Mouse (Mus musculus): ENCODE results near the gene Atp8a2. TPM values are rescaled to one million over a fixed set of nuclear protein-coding genes. Genes with fewer than 3 reads are reported as not detected.
"Not testable (repeated sequence)": the region's sequence is repeated elsewhere in the genome, so short reads cannot be mapped to it uniquely, and the experiment has no call there.

The Atp8a2 gene
- polyA plus RNA-seq, 1 experiment from 2014 or later = 47.2 TPM

GRCm38 (mm10) chr14:59960961-59961360 lies 236.0 kb downstream of the Atp8a2 start:
- Histone ChIP-seq H3K9ac (replicated peaks; ENCODE audit: low read depth, low read length) (no peak overlapping the region), H3K36me3 (ENCODE audit: control insufficient read depth, insufficient read depth) (no peaks in the 10 kb centered on the region), H3K27me3 (replicated peaks; ENCODE audit: control insufficient read depth, insufficient read depth, low read length) (0 out of 2 replicates have a peak, but pooled peaks cover under 1% of the 10 kb centered on the region), H3K9me3 (ENCODE audit: control insufficient read depth, low read length) (no peaks in the 10 kb centered on the region), H3K4me3 (replicated peaks; ENCODE audit: low read length) (no peak overlapping the region), H3K27ac (ENCODE audit: low read length) (no peak overlapping the region), H3K4me1 (replicated peaks; ENCODE audit: control insufficient read depth, insufficient read depth, low read length) (peaks cover 13% of the 10 kb centered on the region), H3K4me2 (ENCODE audit: low read length) (no peak overlapping the region)
- 21% methylated on average over 9 of the region's 9 CpGs for WGBS
- ATAC-seq = no peak

DNA sequence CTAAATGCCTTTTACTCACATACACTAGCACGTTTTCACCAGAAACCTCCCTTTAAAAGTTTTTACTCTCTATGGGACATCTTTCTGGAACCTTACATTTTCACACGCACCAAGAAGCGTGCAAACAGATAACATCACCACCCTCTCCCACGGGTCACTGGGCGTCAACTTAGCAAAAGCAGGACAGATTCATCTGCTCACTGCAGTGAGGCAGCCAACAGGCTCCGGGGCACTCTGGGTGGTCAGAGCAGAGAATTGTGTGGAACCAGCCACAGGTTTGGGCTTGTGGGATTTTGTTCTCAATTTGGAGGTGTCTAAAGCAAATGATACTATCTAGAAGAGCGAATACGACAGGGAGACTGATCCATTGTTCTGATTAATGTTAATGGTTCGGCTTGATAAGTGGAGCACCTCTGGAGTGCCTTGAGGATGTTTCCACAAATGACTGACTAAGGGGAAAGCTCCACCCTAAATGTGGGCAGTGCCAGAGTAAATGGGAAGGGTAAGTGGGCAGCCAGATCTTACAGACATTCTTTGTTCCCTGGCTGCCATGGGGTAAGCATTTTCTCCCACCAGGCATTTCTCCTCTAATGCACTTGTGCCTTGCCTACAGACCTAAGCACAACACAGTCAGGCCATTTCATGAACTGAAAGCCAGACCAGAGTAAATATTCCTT lies 236.6 kb downstream of the Atp8a2 start:
- Histone ChIP-seq H3K9me3 (ENCODE audit: control insufficient read depth, low read length) (no peaks in the 10 kb centered on the region), H3K36me3 (ENCODE audit: control insufficient read depth, insufficient read depth) (no peaks in the 10 kb centered on the region), H3K4me1 (replicated peaks; ENCODE audit: control insufficient read depth, insufficient read depth, low read length) (peaks cover 13% of the 10 kb centered on the region), H3K27ac (ENCODE audit: low read length) (no peak overlapping the region), H3K4me3 (replicated peaks; ENCODE audit: low read length) (no peak overlapping the region), H3K4me2 (ENCODE audit: low read length) (no peak overlapping the region), H3K9ac (replicated peaks; ENCODE audit: low read depth, low read length) (no peak overlapping the region), H3K27me3 (replicated peaks; ENCODE audit: control insufficient read depth, insufficient read depth, low read length) (no peaks in the 10 kb centered on the region)
- 56% methylated on average over 9 of the region's 9 CpGs for WGBS
- ATAC-seq = 0 out of 2 replicates have a peak, but pooled peaks have one; percentile 33

DNA sequence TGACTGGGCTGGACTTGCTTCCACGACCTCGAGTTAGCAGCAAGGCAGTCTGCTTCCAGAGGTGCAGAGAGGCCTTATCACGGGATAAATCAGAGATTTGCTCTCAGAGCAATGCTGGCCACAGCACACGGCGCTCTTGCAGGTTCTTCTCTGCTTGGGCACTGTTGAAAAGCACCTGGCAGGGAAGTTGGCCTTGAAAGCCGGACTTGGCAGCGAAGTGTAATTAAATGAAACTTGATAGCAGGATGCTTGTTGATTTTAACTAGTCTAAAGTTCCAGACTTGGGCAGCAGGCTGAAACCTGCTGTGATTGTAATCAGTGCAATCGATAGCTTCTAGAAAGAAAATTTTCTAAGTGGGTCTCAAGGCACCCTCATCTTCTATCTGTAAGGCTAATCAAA lies 237.3 kb downstream of the Atp8a2 start:
- H3K27me3 ChIP-seq (replicated peaks; ENCODE audit: control insufficient read depth, insufficient read depth, low read length) = no peaks in the 10 kb centered on the region
- H3K27ac ChIP-seq (ENCODE audit: low read length) = no peak overlapping the region
- H3K4me3 ChIP-seq (replicated peaks; ENCODE audit: low read length) = no peak overlapping the region
- no peaks in the 10 kb centered on the region for H3K36me3 ChIP-seq (ENCODE audit: control insufficient read depth, insufficient read depth)
- H3K9me3 ChIP-seq (ENCODE audit: control insufficient read depth, low read length) = no peaks in the 10 kb centered on the region
- 45% methylated on average over 8 of the region's 8 CpGs for WGBS
- ATAC-seq = no peak
- no peak overlapping the region for H3K4me2 ChIP-seq (ENCODE audit: low read length)
- peaks cover 13% of the 10 kb centered on the region for H3K4me1 ChIP-seq (replicated peaks; ENCODE audit: control insufficient read depth, insufficient read depth, low read length)
- H3K9ac ChIP-seq (replicated peaks; ENCODE audit: low read depth, low read length) = no peak overlapping the region

- Histone ChIP-seq H3K27me3 (replicated peaks; ENCODE audit: control insufficient read depth, insufficient read depth, low read length) (no peaks in the 10 kb centered on the region), H3K4me1 (replicated peaks; ENCODE audit: control insufficient read depth, insufficient read depth, low read length) (0 out of 2 replicates have a peak, but pooled peaks cover 2% of the 10 kb centered on the region), H3K27ac (ENCODE audit: low read length) (no peak overlapping the region), H3K4me2 (ENCODE audit: low read length) (no peak overlapping the region), H3K9ac (replicated peaks; ENCODE audit: low read depth, low read length) (no peak overlapping the region), H3K9me3 (ENCODE audit: control insufficient read depth, low read length) (no peaks in the 10 kb centered on the region), H3K4me3 (replicated peaks; ENCODE audit: low read length) (no peak overlapping the region), H3K36me3 (ENCODE audit: control insufficient read depth, insufficient read depth) (no peaks in the 10 kb centered on the region)
- 9% methylated on average over 5 of the region's 5 CpGs for WGBS
- peak; percentile 81 for ATAC-seq
Measured at GRCm38 (mm10) chr14:59949983-59950382, 247.0 kb downstream of the Atp8a2 start.

DNA sequence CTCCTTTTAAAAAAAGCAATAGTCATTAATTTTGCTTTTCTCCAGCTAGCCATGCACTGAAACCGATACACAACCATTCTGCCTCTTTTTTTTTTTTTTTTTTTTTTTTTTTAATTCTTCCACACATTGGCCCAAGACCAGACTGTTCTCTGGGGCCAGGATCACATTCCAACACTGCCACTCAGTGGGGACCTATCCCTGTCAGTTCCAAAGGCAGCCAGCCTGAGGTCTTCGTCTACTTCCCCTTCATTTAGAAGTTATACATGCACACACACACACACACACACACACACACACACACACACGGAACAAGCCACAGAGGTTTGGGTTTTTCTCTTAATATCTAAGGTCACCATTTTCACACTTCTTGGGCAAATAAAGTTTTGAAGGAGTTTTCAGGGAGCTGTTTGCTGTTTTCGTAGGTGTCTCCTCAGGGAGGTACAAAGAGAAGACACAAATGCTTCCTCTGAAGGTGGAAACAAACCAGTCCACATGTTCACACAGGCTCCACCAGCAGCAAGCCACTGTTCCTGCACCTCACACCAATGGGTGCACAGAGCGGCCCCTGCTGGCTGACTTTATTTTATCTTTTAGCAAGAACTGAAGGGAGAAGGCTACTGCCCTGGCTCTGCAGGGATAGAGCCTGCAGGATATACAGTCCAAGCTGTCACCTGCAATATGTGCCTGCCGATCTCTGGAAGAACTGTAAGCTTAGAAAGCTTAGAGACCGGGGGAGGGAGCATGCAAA lies 253.9 kb downstream of the Atp8a2 start:
- Histone ChIP-seq H3K9ac (replicated peaks; ENCODE audit: low read depth, low read length) (no peak overlapping the region), H3K4me1 (replicated peaks; ENCODE audit: control insufficient read depth, insufficient read depth, low read length) (peaks cover 5% of the 10 kb centered on the region; the same call in 1 of the 2 replicates), H3K4me3 (replicated peaks; ENCODE audit: low read length) (no peak overlapping the region), H3K27ac (ENCODE audit: low read length) (no peak overlapping the region), H3K27me3 (replicated peaks; ENCODE audit: control insufficient read depth, insufficient read depth, low read length) (no peaks in the 10 kb centered on the region), H3K4me2 (ENCODE audit: low read length) (no peak overlapping the region), H3K36me3 (ENCODE audit: control insufficient read depth, insufficient read depth) (no peaks in the 10 kb centered on the region), H3K9me3 (ENCODE audit: control insufficient read depth, low read length) (no peaks in the 10 kb centered on the region)
- peak; percentile 94 for ATAC-seq
- 19% methylated on average over 7 of the region's 7 CpGs for WGBS

DNA sequence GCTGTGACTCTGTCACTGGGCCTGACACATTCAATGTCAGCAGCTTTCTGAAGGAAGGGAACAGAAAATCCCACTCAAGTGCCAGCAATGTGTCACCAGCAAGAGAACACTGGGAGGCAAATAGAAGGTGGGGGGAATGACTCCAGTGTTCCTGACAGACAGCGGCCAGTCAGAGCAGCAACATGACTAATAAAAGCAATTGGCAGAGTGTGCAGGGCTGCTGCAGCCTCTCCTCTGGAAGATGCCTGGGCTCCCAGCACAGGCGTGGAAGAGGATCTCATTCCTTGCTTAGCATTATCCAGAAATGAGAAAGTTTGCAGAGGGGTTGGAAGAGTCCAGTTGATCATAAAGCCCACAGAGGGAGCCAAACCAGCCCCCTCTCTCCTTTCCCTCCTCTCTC lies 254.8 kb downstream of the Atp8a2 start:
- H3K27me3 ChIP-seq (replicated peaks; ENCODE audit: control insufficient read depth, insufficient read depth, low read length) = no peaks in the 10 kb centered on the region
- H3K4me2 ChIP-seq (ENCODE audit: low read length) = no peak overlapping the region
- no peak overlapping the region for H3K9ac ChIP-seq (replicated peaks; ENCODE audit: low read depth, low read length)
- no peaks in the 10 kb centered on the region for H3K36me3 ChIP-seq (ENCODE audit: control insufficient read depth, insufficient read depth)
- ATAC-seq = no peak
- 64% methylated on average over 2 of the region's 2 CpGs for WGBS
- H3K27ac ChIP-seq (ENCODE audit: low read length) = no peak overlapping the region
- peaks cover 5% of the 10 kb centered on the region; the same call in 1 of the 2 replicates for H3K4me1 ChIP-seq (replicated peaks; ENCODE audit: control insufficient read depth, insufficient read depth, low read length)
- H3K4me3 ChIP-seq (replicated peaks; ENCODE audit: low read length) = no peak overlapping the region
- H3K9me3 ChIP-seq (ENCODE audit: control insufficient read depth, low read length) = no peaks in the 10 kb centered on the region

DNA sequence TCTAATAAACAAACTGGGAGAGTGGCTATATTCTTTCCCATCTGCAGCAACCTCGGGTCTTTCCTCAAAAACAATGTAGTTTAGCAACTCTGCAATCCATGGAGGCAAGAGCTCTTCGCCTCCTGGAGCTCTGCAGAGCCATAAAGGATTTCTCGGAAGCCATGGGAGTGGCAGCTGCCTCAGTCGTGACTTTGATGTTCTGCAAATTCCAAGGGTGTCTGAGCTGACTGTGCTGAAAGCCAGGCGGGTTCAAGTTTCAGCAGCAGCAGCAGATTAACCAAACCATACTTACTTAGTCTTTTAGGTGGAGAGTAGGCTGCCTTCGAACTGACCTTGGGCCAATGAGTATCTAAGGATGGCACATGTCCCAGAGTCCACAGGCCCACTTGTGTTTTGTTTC lies 264.6 kb downstream of the Atp8a2 start:
- no peak overlapping the region for H3K9ac ChIP-seq (replicated peaks; ENCODE audit: low read depth, low read length)
- H3K9me3 ChIP-seq (ENCODE audit: control insufficient read depth, low read length) = no peaks in the 10 kb centered on the region
- WGBS = 58% methylated on average over 6 of the region's 6 CpGs
- H3K4me1 ChIP-seq (replicated peaks; ENCODE audit: control insufficient read depth, insufficient read depth, low read length) = no peaks in the 10 kb centered on the region
- H3K27ac ChIP-seq (ENCODE audit: low read length) = no peak overlapping the region
- H3K4me3 ChIP-seq (replicated peaks; ENCODE audit: low read length) = no peak overlapping the region
- no peaks in the 10 kb centered on the region for H3K27me3 ChIP-seq (replicated peaks; ENCODE audit: control insufficient read depth, insufficient read depth, low read length)
- no peaks in the 10 kb centered on the region for H3K36me3 ChIP-seq (ENCODE audit: control insufficient read depth, insufficient read depth)
- no peak for ATAC-seq
- H3K4me2 ChIP-seq (ENCODE audit: low read length) = no peak overlapping the region

DNA sequence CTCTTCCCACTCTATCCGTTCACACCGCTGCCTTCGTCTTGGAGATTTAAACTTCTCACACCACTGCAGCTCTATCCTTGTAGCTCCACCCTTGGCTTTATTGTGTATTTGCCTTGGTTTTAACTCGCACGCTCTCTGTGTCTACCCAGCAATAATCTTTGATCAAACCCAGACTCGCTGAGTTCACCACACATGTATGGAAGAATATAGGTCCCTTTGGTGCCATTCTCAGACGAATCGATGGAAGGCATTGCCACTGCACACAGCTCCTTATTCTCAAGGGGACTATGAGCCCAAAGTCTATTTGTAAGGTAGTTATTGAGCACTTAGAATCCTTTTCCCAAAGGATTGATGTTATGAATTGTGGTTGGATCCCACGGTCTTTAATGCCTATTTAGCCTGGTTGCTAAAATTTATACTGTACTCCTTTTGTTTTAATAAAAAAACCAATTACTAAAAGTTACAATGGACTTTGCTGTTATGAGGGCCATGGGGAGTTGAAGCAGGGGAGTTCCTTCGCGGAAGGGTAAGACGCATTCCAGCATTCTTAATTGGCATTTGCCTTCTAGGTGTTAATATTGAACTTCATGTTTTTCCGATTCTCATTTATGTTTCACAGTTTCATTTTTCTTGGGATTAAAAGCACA lies 265.4 kb downstream of the Atp8a2 start:
- 93% methylated on average over 13 of the region's 13 CpGs for WGBS
- Histone ChIP-seq H3K9ac (replicated peaks; ENCODE audit: low read depth, low read length) (no peak overlapping the region), H3K4me2 (ENCODE audit: low read length) (no peak overlapping the region), H3K4me3 (replicated peaks; ENCODE audit: low read length) (no peak overlapping the region), H3K9me3 (ENCODE audit: control insufficient read depth, low read length) (no peaks in the 10 kb centered on the region), H3K36me3 (ENCODE audit: control insufficient read depth, insufficient read depth) (no peaks in the 10 kb centered on the region), H3K27me3 (replicated peaks; ENCODE audit: control insufficient read depth, insufficient read depth, low read length) (no peaks in the 10 kb centered on the region), H3K27ac (ENCODE audit: low read length) (no peak overlapping the region), H3K4me1 (replicated peaks; ENCODE audit: control insufficient read depth, insufficient read depth, low read length) (no peaks in the 10 kb centered on the region)
- ATAC-seq = no peak

GRCm38 (mm10) chr14:59929190-59929589 lies 267.8 kb downstream of the Atp8a2 start:
- not testable (repeated sequence) for H3K36me3 ChIP-seq (ENCODE audit: control insufficient read depth, insufficient read depth); H3K27ac ChIP-seq (ENCODE audit: low read length); H3K4me2 ChIP-seq (ENCODE audit: low read length); H3K4me1 ChIP-seq (replicated peaks; ENCODE audit: control insufficient read depth, insufficient read depth, low read length); H3K27me3 ChIP-seq (replicated peaks; ENCODE audit: control insufficient read depth, insufficient read depth, low read length); ATAC-seq; H3K4me3 ChIP-seq (replicated peaks; ENCODE audit: low read length); H3K9me3 ChIP-seq (ENCODE audit: control insufficient read depth, low read length); H3K9ac ChIP-seq (replicated peaks; ENCODE audit: low read depth, low read length)
- 79% methylated on average over 1 of the region's 1 CpGs for WGBS

Measured in forebrain, embryonic 16.5 days (tissue).